Mouse (Mus musculus) bone marrow macrophage, adult 2 months (primary cell): ENCODE measurements around the gene Ssrp1. TPM values are rescaled to one million over a fixed set of nuclear protein-coding genes. Genes with fewer than 3 reads are reported as not detected.

Experiments
- H3K27ac ChIP-seq: 2 replicates; pipeline ENCODE4 v1.5.1; 2012; ENCODE audit warnings: low read depth, low read length; ENCODE audit not compliant: insufficient read depth
- H3K4me1 ChIP-seq: 2 replicates; pipeline ENCODE4 v1.6.1; 2012; ENCODE audit warnings: low read length; ENCODE audit not compliant: control insufficient read depth, insufficient read depth
- H3K4me3 ChIP-seq: 2 replicates; pipeline ENCODE4 v1.5.1; 2012; ENCODE audit warnings: mild to moderate bottlenecking, low read length, moderate library complexity; ENCODE audit not compliant: insufficient read depth
- CTCF ChIP-seq: IDR thresholded peaks from 2 replicates; pipeline ENCODE4 v1.5.1; 2012; ENCODE audit warnings: low read depth, mild to moderate bottlenecking, low read length, moderate library complexity
- POLR2A ChIP-seq: IDR thresholded peaks from 2 replicates; pipeline ENCODE4 v1.6.1; 2012; ENCODE audit warnings: mild to moderate bottlenecking, low read depth, low read length, borderline replicate concordance
- polyA plus RNA-seq: library from polyadenylated mRNA; stranded (reverse); fragments of >200 nt; gene quantifications from 2 replicates; pipeline ENCODE4 v1.2.4, GENCODE M21; 2012; ENCODE audit not compliant: missing spikeins, insufficient read depth, insufficient read length

Ssrp1 gene
- polyA plus RNA-seq, 1 experiment: 96.7 TPM

- Histone ChIP-seq H3K4me1 (no peaks in the 10 kb centered on the region), H3K27ac (no peak overlapping the region), H3K4me3 (no peak overlapping the region)
- TF ChIP-seq POLR2A (no peak), CTCF (no peak)
Measured at GRCm38 (mm10) chr2:85053192-85053816, 16.3 kb downstream of the Ssrp1 start.

GRCm38 (mm10) chr2:85056711-85057110 lies 19.7 kb downstream of the Ssrp1 start:
- no peak overlapping the region for H3K27ac ChIP-seq
- no peak overlapping the region for H3K4me3 ChIP-seq
- no peak for TF ChIP-seq POLR2A
- no peak for TF ChIP-seq CTCF
- H3K4me1 ChIP-seq: no peaks in the 10 kb centered on the region

- Histone ChIP-seq H3K4me3 (no peak overlapping the region), H3K4me1 (no peaks in the 10 kb centered on the region), H3K27ac (no peak overlapping the region)
- TF ChIP-seq POLR2A (no peak), CTCF (no peak)
Measured at GRCm38 (mm10) chr2:85059677-85060076, 22.6 kb downstream of the Ssrp1 start.

GRCm38 (mm10) chr2:85060591-85061060 lies 23.6 kb downstream of the Ssrp1 start:
- H3K4me3 ChIP-seq: no peak overlapping the region
- H3K4me1 ChIP-seq: no peaks in the 10 kb centered on the region
- no peak overlapping the region for H3K27ac ChIP-seq

GRCm38 (mm10) chr2:85061107-85061541 lies 24.1 kb downstream of the Ssrp1 start:
- TF ChIP-seq CTCF: no peak
- no peak for TF ChIP-seq POLR2A
- Histone ChIP-seq H3K4me3 (no peak overlapping the region), H3K4me1 (no peaks in the 10 kb centered on the region), H3K27ac (no peak overlapping the region)

More at GRCm38 (mm10) chr2:85060591-85061060, 23.6 kb downstream of the Ssrp1 start:
- TF ChIP-seq CTCF (no peak), POLR2A (no peak)

GRCm38 (mm10) chr2:85065141-85065875 lies 28.3 kb downstream of the Ssrp1 start:
- no peak overlapping the region for H3K4me3 ChIP-seq
- no peak overlapping the region for H3K27ac ChIP-seq
- no peaks in the 10 kb centered on the region for H3K4me1 ChIP-seq
- no peak for TF ChIP-seq CTCF
- no peak for TF ChIP-seq POLR2A

GRCm38 (mm10) chr2:85066937-85067336 lies 29.9 kb downstream of the Ssrp1 start:
- TF ChIP-seq CTCF: no peak
- TF ChIP-seq POLR2A: no peak
- Histone ChIP-seq H3K27ac (no peak overlapping the region), H3K4me1 (no peaks in the 10 kb centered on the region), H3K4me3 (no peak overlapping the region)

- H3K27ac ChIP-seq: no peak overlapping the region
- TF ChIP-seq CTCF (no peak), POLR2A (no peak)
Measured at GRCm38 (mm10) chr2:85067903-85068625, 31.0 kb downstream of the Ssrp1 start.

GRCm38 (mm10) chr2:85068626-85069025 lies 31.6 kb downstream of the Ssrp1 start:
- Histone ChIP-seq H3K4me3 (no peak overlapping the region), H3K4me1 (no peaks in the 10 kb centered on the region), H3K27ac (no peak overlapping the region)
- TF ChIP-seq POLR2A: no peak

More at GRCm38 (mm10) chr2:85067903-85068625, 31.0 kb downstream of the Ssrp1 start:
- H3K4me1 ChIP-seq: no peaks in the 10 kb centered on the region
- no peak overlapping the region for H3K4me3 ChIP-seq

- H3K27ac ChIP-seq: no peak overlapping the region
- H3K4me1 ChIP-seq: no peaks in the 10 kb centered on the region
- TF ChIP-seq CTCF: no peak
- TF ChIP-seq POLR2A: no peak
- no peak overlapping the region for H3K4me3 ChIP-seq
Measured at GRCm38 (mm10) chr2:85070086-85070485, 33.1 kb downstream of the Ssrp1 start.

GRCm38 (mm10) chr2:85071921-85072320 lies 34.9 kb downstream of the Ssrp1 start:
- H3K27ac ChIP-seq: no peak overlapping the region
- no peak for TF ChIP-seq POLR2A
- no peak for TF ChIP-seq CTCF
- no peaks in the 10 kb centered on the region for H3K4me1 ChIP-seq

More at GRCm38 (mm10) chr2:85071921-85072320, 34.9 kb downstream of the Ssrp1 start:
- H3K4me3 ChIP-seq: no peak overlapping the region
